Mouse (Mus musculus): ENCODE results near the gene Mdga1.

The Mdga1 gene

DNA sequence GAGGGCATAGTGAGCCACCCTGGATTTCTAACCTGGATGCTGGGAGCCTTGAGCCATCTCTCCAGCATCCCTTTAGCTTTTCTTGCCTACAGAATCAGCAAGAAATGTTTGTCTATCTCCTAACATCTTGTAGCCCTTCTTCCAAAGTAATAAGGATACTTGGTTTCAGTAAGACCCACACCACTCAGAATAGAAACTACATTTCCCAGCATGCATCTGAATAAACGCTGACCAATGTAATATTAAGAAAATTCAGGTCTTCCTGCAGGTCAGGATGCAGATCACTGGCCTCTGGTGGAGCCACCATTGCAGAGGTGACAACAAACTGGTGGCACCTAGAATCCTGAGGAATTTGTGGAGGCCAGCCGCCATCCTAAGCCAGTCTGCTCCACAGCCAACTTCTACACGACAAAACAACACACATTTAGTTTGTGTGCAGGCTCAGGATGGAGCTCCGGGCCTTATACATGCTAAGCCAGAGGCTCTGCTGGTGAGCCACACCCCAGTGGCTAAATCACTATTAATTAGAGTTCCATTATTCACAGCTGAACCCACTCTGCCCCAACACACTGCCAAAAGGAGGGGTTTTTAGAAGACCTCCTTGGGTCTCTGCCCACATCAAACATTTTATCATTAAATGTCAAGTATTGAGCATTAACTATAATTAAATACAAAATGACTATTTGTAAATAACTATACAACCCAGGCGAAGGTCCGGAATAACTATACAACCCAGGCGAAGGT lies 126.3 kb downstream of the Mdga1 start:
- WGBS, result 88% methylated on average over 7 of the region's 7 CpGs

DNA sequence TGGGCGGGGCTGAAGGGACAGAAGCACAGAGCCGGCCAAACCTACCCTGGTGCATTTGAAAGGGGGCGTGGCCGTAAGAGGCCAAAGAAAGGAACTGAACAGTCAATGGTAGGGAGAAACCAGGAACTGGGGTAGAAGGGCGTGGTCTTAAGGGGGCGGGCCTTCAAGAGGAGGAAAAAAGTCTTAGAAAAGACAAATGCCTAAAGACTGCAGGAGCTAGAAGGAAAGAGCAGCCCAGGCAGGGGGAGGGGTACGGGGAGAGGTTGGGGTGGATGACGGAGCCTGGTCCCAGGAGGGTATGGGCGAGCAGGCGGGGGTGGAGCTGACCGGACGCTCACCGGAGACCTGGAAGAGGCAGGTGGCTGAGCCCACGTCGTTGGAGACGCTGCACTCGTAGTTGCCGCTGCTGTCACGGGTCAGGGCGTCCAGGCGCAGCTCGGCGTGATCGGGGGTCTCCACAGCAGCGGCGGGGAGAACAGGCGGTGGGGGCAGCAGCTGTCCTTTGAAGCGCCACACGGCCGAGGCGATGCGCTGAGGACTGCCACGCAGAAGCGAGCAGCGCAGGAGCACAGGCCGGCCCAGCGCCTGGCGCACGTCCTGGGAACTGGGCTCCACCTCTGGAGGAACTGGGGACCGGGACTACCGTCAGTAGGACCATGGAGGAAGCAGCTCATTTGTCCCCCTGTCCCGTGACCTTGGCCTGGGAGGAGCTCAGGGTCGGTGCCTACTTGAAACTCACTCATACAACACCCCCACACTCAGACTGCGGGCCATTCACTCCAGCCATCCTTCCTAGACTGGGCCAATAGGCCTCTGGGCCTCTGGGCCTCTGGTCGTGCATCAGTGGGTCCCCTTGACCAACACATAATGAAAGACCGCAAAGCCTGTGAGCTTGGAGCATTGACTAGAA lies 127.9 kb downstream of the Mdga1 start:
- WGBS, result 34% methylated on average over 46 of the region's 46 CpGs

DNA sequence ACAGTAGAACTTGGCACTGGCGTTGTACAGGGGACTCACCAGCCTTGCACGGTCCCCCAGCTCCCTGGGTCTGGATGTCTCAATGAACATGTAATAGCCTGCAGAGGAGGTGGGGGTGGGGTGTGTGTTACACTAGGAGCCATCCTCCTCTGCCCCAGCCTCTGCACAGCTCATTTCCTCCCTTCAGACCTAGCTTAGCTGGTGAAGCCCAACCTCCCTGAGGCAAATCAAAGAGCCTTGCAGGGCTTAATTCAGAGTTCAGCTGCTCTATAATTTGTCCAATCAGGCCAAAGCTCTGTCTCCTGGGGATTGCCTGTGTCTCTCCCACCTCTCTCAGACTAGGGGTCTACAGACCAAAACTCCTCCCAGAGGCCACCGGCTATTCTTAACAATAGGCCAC lies 131.9 kb downstream of the Mdga1 start:
- WGBS, result 63% methylated on average over 3 of the region's 3 CpGs

DNA sequence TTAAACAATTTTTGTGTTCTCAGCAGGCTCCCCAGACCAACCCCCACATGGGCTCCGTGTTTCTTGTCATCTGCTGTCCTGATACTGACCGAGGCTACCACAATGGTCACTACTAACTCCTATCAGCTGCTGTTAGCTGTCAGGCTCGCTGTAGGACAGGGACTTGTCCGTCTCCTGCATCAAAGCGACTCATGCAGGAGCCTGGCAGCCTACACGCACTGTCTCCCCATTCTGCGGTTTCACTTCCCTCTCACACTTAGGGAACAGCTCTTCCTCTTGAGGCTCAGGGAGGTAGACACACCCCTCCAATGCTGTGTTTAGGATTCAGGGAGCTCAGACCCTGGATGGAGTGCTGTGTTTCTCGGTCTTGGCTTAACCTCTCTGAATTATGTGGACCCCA lies 132.4 kb downstream of the Mdga1 start:
- WGBS, result 82% methylated on average over 8 of the region's 8 CpGs

DNA sequence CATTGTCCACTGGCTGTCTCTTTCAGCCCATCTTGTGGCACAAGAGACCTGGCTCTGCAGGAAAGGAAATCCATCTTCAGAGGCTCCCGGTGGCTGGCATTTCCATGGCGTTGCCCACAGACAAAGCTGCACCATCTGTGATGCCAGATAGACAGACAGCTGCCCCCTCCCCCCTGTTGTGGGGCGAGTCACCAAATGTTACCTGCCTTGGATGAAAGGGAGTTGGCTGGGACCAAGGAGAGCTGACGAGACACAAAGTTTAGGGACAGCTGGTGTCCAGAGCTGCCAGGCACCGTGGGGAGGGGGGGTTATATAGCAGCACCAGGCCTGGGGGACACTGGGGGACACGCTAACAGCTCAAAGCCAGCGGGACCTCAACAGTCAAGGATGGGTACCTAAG lies 135.1 kb downstream of the Mdga1 start:
- 55% methylated on average over 7 of the region's 7 CpGs for WGBS

DNA sequence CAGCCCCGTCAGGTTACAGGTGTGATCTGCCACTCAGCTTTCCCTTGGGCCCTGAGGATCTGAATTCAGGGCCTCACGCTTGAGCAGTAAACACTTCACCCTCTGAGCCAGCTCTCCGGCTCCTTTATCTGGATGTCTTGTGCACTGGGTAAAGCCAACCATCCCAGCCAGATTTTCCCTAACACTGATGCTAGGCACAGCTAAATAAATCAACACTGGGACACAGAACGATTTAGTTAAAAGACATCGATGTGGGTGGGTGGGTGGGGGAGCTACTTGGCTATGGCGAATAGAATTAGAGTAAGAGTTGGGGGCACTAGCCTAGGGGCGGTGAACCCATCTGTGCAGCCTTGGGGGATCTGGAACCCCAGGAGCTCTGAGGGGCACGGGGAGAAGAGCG lies 135.6 kb downstream of the Mdga1 start:
- 62% methylated on average over 9 of the region's 9 CpGs for WGBS

DNA sequence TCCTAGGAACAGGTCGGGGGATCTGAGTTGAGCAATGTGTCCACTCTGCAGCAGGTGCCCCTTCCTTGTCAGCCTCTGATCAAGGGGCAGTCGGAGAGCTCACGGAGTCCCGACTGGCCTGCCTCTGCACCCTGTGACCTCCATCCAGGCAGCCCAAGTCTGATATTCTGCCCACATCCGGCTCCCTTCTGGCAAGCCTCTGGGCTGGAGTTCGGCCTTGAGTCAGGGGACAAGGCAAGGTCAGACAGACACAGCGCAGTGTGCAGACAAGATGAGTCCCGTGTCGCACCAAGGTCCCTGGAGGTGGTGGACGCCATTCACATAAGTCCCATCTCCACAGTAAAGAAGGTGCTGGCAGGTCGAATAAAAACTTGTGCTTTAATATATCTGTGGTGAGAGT lies 138.2 kb downstream of the Mdga1 start:
- 93% methylated on average over 11 of the region's 11 CpGs for WGBS

DNA sequence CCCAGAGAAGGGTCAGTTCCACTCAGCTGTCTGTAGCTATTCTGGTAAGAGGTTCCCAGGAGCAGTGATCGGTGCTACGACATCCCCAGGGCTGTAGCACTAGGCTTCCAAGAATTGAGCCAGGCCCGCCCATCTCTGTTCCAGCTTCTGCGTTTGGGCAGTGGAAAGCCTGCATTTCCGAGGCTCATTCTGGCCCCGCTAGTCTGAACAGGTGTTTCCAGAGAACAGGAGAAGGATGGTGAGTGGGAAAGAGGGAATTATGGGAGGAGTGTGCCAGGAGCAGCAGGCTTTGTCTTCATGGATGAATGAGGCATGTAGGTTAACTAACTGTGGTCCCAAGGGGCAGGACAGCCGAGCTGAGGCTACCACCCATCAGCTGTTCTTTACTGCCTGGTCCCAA lies 140.8 kb downstream of the Mdga1 start:
- WGBS, result 75% methylated on average over 7 of the region's 7 CpGs

DNA sequence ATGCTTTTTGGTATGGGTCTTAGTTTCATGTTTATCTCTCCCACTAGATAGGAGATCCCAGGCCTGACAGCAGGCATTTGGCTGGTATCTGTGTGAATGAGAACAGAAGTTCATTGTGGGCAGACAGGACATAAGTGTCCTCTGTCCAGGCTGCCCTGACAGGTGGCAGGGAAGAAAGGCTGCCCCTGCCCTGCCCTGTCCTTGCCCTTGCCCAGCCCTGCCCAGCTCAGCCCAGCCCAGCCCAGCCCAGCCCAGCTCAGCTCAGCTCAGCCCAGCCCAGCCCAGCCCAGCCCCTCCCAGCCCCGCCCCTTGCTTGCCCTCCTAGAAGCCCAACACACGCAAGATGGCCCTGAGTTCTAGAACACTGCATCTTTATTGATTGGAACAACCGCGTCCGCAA lies 142.3 kb downstream of the Mdga1 start:
- WGBS, result 78% methylated on average over 5 of the region's 5 CpGs

DNA sequence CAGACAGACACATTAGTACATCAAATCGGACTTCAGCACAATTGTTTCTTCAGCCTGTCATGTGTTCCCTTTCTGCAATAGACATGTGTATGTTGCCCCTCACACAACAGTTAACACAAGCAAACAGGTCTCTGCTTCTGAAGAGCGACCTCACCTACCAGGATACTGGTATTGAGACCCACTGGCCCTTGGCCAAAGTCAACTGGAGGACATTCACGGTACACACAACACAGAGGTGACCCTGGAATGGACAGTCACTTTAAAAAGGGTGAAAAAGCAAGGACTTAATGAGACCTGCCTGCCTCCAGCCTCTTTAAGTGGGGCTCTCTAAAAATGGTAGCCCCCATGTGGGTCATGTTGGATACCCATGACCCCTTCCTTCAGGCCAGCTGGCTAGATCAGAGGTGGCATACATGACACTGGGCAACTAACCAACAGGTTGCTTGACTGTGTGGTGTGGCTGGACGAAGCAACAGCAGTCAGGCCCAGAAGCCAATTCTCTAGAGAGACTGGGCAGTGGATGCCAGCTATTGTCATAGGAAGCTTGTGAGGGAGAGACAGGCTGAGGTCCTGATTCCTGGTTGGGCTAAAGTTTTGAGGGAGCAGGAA lies 145.3 kb downstream of the Mdga1 start:
- WGBS, result 73% methylated on average over 4 of the region's 4 CpGs

DNA sequence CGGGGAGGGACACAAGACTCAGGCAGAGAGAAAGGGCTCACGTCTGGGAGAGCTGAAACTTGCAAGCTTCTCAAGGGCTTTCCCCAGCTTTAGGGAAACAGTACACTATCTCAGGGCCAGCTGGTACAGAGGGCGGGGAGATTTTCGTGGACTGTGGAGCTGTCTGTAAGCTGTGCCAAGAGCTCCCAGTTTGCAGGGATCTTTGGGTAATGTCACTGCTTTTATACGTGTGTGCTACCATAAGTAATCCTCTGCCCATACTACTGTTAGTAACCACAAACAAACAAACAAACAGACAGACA lies 145.7 kb downstream of the Mdga1 start:
- WGBS, result 28% methylated on average over 5 of the region's 5 CpGs

DNA sequence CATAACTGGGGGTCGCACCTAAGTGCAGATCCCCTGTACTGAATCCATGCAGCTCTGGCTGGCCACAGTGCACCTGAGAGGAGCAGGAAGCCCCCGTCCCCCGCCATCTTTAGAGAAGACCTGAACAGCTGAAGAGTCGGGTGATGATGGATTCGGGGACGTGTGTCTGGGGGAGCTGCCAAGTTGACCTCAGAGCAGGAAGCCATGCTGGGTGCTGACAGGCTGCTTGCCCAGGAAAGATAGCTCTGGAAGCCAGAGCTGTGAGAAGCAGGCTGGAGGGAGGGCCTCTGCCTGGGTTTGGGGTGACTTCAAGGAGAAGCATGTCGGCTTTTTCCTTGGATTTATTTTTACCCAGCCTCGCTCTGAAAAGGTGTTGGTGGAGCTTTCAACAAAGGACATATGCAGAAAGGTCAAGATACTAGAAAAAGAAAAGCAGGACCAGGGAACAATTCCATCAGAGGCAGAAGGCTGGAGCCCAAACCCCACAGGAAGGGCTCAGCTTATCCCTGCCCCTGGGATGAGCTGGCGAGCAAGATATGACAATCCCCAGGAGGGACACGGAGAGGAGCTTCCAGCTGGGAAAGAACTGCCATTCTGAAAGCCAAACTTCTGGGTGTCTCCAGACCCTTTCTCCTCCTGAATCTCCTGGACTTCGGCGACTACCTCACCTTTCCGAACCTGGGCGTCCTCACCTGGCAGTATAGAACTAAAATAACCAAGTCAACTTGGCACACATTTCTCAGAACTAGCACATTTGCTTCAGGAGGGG lies 146.3 kb downstream of the Mdga1 start:
- 52% methylated on average over 14 of the region's 14 CpGs for WGBS

DNA sequence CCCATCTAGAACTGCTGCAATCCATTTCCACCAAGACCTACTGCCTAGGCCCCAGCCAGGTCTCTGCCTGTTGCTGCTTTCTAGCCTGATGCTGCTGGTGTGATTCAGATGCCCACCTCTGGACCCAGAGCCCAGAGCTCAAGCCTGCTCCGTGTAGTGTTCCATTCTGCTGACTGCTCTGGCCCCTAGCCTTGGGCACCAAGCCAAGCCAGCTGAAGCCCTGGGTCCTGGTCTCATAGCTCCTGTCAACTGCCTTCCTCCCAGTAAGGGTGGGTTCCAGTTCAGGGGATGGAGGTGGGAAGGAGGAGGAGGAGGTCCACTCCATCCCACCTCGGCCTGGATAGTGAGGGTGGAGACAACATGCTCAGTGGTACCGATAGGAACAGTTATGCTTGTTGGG lies 150.3 kb downstream of the Mdga1 start:
- 88% methylated on average over 3 of the region's 3 CpGs for whole genome bisulfite sequencing

DNA sequence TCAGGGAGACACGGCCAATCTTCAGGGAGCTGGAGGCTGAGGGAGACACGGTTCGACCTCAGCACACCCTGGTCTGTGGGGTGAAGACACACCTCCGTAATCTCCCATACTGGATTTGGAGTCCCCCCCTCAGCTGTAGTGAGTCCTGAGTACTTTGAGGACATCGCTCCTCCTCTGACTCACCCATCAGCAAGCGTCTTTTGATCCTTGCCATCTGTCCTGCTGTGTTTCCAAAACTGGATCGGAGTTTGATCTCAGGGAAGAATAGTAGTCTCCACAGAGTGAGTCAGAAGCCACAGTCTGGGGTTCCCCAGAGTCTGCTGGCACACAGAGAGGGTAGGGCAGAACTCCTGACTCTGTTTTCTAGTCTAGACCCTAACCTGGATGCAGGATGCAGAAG lies 150.9 kb downstream of the Mdga1 start:
- 73% methylated on average over 7 of the region's 7 CpGs for WGBS

DNA sequence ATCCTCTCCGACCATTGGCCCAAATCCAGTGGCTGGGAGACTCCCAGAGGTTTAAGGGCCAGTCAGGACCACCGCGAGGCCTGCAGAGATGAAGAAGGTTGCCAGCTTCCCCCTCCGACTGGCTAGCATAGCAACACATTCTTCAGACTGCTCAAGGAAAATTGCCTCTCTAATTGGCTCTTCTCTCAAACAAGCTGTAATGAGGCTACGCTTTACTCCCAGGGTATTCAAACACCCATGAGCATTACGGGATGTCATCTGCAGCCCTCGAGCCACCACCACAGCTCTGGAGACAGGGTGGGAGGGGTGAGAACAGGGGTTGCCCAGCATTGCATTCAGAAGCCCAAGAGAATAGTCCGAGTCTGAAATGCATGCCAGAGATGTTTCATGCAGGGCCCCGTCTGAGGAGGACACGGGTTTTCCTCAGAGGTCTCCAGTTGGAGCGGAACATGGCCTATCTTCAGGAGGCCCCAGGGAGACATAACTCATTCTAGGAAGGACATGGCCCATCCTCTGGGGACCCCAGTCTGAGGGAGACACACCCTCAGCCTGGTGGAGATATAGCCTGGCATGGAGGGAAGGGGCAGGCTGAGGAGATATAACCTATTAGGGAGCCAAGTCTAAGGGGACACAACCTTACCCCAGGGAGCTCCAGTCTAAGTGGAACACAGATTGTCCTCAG lies 151.5 kb downstream of the Mdga1 start:
- 56% methylated on average over 11 of the region's 11 CpGs for WGBS

DNA sequence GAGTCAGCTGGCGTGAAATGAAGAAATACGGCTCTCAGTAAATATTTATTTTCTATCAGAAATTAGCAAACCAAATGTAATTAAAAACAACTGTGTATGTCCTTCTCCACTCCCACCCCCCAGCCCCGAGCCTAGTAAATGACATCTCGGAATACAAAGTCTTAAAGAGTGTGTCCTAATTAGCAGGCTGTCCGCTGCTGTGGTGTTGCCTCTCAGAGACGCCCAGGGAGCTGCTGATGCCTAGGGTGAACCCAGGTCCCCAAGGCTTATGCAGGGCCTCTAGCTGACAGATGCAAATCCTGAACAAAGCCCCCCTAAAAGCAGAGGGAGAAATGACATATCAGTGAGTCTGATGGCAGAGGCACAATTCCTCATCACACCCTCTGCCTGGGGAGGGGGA lies 155.1 kb downstream of the Mdga1 start:
- WGBS, result 59% methylated on average over 6 of the region's 6 CpGs

DNA sequence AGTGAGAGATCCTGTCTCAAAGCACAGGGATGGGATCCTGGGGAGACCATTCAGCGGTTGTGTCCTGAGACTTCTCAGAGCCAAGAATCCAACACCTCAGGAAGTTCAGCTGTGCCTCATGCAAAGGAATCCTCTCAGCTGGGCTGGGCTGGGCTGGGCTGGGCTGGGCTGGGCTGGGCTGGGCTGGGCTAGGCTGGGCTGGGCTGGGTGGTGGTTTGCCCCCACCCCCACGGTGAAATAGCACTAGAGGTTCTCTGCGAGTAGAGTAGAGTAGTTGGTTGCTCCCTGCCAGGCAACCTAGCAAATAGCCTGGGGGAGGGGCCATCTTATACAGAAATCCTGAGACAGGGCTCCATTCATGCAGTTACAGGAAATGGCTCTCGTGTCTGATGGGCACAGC lies 156.6 kb downstream of the Mdga1 start:
- 27% methylated on average over 4 of the region's 4 CpGs for WGBS

DNA sequence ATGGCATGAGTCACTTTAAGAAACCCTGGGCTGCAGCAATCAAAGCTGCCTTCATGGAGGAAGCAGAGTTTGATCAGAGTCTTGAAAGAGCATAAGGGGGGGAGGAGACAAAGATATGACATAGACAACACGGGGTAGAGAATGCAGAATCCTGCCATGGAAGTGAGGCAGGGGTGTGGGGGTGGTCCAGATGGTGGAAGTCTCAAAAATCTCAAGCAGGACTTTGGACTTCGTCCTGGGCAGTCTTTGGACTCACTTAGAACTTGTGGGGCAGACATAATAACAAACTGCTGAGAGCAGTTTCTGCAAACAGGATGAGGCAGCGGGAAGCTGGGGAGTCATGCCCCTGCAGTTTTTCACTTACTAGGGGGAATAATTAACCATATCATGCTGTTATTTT lies 166.3 kb downstream of the Mdga1 start:
- WGBS, result 69% methylated on average over 3 of the region's 3 CpGs

DNA sequence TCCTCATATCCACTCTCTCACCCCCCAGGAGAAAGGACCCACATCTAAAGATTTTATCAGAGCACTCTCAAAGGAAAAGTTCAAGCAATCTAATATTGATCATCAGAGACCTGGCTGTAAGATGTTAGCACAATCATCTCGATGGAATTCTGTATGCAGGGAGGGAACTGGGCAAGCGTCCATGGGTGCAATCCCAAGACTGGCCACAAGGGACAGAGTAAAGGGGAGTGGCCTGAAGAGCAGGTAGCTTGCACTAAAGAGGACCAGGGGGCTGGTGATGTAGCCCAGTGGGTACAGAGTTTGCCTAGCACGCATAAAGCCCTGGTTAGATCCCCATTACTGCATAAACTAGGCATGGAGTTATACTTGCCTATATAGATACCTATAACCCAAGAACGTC lies 168.5 kb downstream of the Mdga1 start:
- WGBS, result 39% methylated on average over 4 of the region's 4 CpGs

DNA sequence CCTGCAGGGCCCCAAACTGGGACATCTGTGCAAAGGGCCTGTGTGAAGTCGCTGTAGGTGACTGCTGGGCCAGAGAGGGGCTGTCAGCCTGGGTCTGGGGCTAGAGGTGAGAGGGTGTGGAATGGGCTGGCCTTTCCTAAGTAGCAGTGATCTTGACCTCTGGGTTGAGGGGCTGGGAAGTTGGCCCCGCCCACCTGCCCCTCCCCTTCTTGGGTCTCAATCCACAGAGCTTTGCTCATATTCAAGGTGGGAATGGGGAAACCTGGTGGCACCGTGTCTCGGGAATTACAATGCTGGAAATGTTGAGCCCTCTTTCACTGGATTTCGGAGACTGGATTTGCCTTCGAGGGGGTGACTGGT lies 169.8 kb downstream of the Mdga1 start:
- WGBS, result 80% methylated on average over 6 of the region's 6 CpGs

DNA sequence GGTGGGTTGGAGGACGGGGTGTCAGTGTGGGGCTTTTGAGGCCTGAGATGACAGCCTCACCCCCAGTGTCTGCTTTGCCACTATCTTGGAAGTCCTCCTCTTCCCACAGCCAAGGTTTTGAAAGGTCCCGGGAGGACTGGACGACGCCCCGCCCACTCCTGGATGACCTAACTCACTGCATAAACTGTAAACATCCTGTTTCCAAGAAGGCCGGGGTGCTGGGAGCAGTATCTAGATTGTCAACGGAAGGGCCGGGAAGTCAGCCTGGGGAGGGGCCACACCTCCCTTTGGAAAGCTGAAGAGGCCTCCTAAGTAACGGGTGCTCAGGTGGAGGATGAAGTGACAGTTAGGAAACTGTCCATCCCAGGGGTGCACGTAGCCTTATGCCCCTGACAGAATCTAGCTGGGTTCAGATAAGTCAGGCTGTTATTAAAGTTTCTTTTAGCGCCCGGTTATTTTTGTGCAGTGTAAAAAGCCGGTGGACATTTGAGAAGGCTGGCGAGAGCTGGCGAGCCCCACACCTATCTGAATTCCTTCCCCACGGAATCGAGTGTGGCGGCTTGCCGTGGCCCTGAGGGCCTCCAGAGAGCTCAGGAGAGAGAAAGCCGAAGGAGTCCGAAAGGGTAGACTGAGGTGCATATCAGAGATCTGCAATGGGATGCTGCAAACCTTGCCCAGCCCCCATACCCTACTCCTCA lies 170.3 kb downstream of the Mdga1 start:
- WGBS, result 86% methylated on average over 21 of the region's 21 CpGs
